Mouse (Mus musculus) 416B (cell line): ENCODE data around the gene Cryl1.

Experiments used
- DNase-seq: peaks from one replicate; pipeline ENCODE4 v3.0.0; 2011; ENCODE audit warnings: low read depth

Cryl1 gene

DNA sequence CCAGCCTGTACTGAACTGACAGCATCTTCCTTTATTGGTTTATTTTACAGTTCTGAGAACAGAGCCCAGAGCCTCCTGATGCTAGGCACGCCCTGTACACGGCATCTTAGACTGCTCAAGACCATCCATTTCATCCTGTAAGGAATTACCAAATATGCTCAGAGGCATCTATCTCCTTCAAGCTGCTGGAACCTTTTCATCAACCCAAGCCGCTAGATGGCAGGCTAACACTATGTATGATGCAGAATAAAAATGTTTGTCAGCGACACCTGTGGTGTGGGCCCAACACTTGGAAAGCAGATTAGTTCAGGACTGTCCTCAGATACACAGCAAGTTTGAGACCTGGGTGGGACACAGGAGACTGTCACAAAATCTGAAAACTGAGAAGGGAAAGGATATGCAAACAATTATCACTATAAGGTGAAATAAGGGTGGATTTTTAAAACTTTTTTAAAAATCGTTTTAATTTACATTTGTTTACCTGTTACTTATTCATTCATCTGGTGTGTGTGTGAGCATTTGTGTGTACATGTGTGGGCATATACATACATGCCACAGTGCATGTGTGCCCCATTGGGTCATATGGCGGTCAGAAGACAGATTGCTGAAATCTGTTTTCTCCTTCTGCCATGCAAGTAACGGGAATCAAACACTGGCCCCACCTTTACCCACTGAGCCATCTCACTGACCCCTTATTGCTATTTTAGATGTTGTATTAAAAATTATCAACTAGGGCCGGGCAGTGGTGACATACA lies 25.8 kb downstream of the Cryl1 start:
- peak; percentile 83 for DNase-seq

DNA sequence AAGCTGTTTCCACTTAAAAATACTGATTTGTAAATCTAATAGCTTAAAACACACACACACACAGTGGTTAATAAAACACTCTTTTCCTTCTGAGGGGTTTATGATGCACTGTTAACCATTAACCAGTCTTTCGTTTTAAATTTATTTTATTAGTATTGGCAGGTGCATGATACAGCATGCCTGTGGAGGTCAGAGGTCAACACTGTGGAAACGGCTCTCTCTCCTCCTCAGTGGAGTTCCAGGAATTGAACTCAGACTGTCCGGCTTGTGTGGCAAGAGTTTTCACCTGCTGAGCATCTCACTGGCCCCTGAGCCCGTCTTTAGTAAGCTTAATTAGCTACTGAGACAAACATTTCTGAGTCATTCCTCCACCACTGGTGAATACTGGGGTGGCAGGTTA lies 31.0 kb downstream of the Cryl1 start:
- DNase-seq, result no peak

DNA sequence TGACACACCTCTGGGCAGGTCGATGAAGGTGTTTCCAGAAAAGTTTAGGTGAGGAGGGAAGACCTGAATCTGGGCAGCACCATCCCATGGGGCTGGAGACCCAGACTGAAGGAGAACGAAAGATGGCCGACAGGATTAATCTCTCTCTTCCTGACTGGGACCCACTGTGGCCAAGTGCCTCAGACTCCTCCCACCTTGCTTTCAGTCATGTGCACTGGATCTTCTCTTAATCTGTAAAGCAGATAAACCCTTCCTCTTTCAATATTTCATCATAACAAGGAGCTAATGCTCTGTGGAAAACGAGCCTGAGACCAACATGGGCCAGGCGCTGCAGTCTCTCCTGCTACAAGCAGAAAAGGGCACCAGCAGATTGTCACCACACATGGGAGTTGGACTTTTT lies 31.6 kb downstream of the Cryl1 start:
- DNase-seq, result peak; percentile 43

DNA sequence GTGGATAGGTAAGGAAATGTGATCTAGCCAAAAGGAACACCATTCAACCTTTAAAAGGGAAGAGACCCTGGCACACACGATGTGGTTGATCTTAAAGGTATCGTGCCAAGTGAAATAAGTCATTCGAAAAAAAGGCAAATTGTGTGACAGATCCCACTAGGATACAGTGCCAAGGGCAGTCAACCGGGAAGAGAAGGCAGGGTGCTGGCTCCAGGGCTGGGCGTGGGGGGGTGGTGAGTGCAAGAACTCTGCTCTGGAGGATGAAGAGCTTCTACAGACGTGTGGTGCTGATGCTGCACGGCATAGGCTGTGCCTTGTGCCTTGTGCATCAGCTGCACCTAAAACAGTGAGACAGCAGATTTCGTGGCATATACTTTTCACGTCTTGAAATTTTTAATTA lies 33.0 kb downstream of the Cryl1 start:
- no peak for DNase-seq

DNA sequence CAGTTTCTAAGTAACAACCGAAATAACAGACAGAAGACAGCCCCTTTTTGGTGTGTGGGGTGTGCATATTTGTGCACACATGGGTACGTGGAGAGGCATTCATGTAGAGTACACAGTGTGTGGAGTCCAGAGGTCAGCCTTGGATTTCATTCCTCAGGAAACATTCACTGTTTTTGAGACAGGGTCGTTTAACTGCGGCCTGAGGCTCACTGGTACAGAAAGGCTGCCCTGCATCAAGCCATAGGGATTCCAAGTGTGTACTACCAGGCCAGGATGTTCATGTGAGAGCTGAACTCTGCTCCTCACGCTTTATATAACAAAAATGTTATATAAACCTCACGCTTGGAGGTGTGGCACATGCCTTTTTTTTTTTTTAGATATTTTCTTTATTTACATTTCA lies 34.5 kb downstream of the Cryl1 start:
- no peak for DNase-seq

DNA sequence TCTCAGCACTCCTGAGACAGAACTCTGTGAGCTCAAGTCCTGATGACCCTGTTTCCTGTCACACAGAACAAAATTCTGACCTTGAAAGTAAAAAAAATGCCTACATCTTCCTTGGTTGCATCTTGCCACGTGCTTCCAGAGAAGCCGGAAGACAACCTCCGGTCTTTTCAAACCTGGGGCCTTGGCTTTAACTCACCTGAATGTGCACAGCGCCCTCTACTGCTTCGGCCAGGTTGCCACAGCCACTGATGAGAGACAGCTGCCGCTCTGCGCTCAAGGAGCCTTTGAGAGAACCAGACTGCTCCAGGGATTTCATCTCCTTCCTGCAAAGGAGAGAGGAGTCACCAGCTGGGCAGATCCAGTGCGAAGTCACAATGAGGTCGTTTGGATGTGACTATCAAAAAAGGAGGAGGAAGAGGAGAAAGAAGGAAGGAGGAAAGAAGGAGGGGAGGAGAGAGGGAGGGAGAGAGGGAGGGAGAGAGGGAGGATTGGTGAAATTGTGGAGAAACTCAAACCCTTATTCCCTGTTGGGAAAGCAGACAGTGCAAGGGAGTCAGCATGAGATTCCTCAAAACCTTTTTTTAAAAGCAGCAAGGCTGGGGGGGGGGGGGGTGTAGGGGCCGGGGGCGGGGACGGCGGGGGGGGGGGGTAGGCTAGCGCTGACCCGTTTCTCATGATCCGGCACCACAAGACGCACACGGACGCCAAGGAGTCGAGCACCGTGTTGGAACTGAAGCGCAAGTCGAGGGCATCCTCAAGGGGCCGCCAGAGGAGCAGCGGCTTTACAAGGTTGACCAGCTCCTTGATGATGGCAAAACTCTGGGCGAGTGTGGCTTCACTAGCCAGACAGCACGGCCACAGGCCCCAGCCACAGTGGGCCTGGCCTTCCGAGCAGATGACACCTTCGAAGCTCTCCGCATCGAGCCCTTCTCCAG lies 35.3 kb downstream of the Cryl1 start:
- DNase-seq, result peak; percentile 70

DNA sequence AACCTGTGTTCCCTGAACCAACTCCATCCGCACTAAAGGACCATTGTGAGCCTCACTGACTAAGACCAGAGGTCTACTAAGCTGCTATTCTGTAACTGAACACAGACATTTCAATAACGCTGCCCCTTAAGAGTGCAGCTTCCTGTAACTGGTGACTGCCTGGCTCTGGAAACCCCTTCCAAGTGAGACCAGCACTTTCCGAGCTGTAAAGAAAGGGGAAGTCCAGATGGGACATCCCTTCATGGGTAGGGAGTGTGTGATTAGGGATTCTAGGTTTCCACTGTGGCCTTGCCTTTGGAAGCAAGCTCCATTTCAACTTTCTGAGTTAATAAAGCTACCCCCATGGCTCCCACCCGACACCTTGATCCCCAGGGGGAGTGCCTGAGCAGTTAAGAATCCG lies 41.3 kb downstream of the Cryl1 start:
- no peak for DNase-seq

DNA sequence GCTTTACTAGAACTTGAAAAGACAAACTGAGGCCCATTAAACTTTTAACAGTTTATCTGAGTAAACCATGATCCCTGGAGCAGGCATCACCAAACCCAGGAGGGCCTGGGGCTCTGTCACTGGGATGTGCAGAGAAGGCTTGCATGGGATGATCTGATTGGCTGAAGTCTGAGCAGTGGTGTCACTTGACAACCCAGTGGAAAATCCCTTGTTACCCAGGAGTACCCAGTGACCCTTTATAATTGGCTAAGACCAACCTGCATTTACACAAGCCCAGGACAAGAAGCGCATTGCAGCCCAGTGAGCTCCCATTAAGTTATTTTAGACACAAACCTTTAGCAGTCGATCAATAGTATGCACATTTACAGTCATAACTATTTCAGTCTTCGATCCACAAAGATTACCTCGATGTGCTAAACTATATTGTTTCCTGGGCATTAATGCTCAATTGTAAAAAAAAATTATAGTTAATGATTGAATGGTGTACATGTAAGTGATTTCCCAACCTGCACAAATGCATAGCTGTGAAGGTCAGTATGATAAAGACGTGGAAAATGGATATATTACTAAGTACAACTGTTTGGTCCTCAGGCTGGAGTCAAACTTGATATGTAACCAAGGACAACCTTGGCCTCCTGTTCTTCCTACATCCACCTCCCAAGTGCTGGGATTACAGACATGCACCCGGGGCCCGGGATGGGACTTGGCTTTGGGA lies 46.7 kb downstream of the Cryl1 start:
- DNase-seq, result no peak

DNA sequence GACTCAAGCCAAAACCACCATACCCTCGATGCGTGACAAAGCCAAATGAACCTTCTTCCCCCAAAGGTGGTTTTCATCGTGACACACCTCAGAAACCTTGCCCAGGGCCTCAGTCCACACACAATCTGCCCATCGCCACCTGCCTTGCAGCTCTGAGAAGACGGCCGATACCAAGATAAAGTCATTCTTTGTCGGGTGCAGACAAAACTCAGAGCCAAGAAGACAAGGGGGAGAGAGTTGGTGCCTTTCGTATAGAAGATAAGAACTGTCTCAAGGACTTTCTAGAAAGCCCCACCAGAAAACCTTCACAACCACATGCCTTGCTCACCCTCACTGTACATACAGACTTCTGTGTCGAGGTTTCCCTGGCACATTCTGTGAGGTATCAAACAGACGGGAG lies 48.4 kb downstream of the Cryl1 start:
- DNase-seq, result no peak

DNA sequence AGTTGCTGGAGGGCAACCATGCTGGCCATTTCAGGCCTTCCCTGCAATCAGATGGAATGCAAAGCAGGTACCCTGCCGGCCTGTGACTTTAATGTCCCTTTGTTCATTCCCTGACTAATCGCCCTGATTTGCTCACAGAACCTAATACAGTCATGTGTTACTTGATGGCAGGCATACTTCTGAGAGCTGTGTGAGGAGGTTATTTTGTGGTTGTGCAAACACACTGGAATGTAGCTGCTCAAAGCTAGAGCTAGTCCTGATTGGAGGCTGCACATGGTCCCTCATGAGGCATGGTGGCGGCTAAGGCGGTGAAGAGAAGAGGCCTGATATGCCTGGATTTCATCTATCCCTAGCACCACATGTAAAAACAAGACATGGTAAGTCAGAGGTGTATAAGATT lies 50.2 kb downstream of the Cryl1 start:
- no peak for DNase-seq

DNA sequence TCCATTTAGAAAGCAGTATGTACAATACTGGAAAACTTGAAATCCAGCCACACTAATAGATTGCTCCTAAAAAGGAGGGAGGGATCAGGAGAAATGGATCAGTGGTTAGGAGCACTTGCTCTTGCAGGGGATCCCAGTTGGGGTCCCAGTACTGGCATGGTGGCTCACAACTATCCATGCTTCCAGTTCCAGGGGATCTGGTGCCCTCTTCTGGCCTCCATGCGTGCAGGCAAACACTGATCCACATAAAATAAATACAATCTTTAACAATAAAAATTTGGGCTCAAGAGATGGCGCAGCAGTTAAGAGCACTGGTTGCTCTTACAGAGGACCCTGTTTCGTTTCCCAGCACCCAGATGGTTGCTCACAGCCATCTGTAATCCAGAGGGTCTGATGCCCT lies 52.2 kb downstream of the Cryl1 start:
- DNase-seq, result no peak

DNA sequence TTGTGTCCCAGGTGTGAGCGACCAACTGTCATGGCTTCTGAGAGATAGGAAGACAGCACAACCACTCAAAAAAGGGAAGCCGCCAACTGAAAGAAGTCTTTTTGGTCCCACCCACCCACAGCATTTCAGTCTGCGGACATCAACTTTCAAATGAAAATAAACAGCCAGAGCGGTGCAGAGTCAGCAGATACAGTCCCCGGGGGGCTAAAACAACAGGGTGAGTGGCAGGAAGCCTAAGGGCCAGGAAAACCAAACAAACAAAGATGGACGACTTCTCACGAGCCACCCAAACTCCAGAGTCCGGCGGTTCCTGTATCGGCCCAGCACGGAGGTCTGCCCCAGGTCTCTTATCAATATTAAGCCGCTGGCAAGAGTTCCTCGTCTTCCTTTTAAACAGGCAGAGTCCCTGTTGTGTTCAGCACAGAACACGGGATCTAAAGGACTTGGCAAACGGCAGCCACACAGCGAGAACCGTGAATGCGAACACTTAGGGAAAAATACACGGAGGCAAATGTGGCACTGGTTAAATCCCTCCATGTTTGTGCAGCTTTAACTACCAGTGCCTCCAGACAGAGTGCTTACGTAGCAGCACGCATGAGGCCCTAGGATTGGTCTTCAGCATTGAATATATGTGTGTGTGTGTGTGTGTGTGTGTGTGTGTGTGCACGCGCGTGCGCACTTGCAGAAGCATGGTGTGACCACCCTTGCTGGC lies 53.4 kb downstream of the Cryl1 start:
- DNase-seq, result no peak

DNA sequence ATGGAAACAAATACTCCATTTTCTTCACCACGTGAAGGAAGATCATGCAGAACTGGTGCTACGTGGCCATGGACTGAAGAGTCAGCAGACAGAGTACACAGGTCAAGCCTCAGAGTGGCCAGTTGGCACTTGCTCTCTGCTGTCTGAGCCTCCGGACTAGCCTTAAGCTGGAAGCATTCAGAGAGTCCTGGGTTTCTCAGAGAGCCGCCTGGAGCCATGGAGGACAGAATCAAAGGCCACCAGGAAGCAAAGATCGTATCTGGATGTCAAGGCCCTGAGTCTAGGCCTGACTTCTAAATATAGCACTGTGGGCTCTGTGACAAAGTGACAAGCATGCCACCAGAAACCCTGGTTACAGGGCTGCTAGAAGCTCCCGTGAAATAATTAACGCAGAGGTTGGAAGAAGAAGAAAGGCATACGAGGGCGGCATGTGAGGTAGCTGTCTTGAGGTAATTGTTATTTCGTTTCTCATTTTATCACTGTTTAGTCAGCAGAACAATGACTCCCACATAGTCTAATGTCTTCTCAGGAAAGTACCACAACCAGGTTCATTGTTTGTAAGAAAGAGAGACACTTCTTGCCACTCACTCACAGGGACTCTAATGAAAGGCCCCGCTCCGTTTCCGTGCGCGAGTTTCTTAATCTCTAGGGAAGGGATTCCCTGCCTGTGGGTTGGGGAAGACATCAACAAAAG lies 55.1 kb downstream of the Cryl1 start:
- no peak for DNase-seq

DNA sequence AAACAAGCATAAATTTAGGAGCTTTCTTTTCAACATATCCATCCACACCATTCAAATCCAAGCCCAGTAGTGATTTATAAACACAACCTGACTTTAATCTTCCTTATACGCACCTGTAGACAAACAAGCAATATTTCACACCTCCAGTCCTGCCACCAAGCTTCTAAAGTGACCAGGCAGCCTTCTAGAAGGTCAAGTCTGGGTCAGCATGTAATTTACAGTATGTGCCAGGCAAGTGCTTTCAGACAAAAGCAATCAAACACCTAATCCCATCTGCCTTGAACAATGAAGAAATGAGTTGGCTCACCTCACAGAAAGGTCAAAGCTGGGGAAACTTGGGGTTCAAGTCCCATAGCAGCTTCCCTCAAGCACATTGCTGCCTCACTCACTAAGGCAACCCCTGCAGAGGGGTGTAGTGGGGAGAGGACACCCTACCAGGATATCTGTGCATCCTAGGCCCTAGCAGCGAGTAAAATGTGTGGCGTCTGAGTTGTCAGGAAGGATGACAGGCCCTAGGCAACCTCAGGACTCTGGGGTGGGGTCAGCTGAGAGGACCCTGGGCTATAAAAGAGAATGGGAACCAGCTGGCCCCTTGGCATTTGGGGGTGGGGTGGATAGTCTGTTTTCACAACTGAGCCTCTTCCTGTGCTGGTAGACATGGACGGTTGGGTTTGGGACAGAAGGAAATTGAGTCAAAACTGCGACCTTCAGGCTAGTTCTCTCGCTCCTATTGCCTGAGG lies 55.8 kb downstream of the Cryl1 start:
- no peak for DNase-seq

DNA sequence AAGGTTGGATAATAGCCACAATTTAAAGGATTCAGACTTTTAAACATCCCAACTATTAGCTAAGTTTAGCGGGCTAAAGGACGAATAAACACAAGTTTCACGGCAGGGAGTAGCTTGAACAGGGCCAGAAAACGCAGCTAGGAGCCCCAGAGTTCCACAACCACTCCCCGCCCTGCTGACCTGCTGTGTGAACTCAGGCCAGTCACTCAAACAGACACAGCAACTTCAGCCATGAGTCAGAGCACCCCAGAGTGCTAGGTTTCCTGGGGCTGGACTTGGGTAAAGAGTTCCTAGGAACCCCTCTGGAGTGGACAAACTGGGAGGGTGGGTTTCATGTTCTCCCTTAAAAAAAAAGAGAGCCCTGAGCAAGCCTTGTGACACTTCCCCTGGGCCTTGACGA lies 59.7 kb downstream of the Cryl1 start:
- DNase-seq, result no peak

DNA sequence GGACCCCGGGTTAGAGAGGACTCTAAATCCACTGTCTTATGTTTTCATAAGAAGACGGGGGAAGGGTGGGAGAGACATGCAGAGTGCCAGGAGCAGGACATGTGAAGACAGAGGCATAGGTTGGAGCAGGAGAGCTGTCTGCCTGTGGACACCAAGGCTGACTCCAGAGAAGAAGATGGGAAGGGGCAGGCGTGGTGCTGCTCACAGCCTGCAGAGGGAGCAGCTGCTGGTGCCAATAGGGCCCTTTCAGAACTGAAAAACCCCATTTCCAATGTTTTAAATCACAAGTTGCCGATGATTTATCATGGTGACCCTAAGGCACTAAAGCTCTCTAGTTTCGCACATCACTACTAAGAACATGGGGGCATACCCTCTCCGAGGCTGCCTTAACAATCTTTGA lies 63.5 kb downstream of the Cryl1 start:
- no peak for DNase-seq

DNA sequence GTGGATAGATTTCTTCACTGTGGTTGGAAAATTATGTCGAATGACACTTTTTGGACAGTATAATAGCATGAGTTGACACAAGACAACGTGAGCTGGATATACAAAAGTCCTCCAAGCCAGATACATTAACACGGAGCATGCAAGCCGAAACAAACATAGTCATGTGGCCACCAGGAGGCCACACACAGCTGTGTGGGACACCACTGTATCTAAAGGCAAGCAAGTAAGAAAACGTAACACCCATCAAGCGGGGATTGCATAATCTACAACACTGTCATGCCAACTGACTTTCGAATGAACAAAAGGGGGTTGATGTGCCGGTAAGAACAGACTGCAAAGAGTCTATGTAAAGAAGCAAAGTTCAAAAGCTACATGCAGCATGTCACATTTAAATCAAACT lies 65.8 kb downstream of the Cryl1 start:
- peak; percentile 32 for DNase-seq

DNA sequence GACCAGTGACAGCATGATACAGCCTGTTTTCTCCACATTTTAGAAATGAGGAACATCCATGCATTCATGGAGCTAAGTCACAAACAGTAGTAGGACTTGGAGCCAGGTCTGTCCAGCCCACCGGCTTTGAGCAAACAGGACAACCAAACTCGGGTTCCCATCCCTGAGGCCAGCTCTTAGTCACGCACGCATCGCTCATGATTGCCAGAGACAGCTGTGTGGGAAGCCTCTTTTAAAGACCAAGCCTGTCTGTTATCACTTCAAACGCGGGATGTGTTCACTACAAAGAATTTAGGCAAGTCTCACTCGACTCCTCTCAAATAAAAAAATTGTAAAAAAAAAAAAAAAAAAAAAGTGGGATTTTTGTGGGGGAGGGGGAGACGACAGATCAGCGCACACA lies 67.2 kb downstream of the Cryl1 start:
- no peak for DNase-seq

DNA sequence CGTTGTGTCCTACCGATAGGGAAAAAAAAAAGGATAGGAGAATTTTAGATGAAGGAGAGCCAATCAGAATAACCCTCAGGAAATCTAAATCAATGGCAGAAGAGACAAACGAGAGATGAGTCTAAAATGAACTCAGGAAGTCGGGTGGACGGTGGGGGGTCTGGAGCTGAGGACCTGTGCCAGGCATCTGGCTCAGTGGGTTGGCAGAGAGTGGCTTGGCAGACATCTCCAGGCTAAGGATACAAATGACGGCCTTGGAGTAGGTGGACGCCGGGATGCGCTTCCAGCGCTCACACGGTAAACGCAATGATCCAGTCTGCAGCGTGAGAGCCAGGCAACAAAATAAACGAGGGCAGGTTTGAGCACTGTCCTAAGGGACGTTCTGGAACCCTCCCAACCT lies 68.7 kb downstream of the Cryl1 start:
- DNase-seq, result no peak

DNA sequence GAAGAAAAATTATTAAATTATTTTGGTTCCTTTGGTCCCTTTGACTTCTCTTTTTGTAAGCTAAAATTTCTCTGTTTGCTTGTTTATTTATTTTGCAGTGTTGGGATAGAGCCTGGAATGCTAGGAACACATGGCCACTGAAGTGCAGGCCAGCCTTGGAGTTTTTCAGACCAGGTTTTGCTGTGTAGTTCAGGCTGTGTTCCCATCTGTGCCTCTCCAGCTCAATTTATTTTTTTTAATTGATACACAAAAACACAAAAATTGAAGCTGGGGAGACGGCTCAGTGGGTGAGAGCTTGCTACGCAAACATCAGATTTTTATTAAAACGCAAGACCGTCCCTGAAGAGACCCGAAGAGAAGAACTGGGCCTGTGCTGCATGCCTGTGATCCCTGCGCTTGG lies 71.6 kb downstream of the Cryl1 start:
- DNase-seq, result no peak

DNA sequence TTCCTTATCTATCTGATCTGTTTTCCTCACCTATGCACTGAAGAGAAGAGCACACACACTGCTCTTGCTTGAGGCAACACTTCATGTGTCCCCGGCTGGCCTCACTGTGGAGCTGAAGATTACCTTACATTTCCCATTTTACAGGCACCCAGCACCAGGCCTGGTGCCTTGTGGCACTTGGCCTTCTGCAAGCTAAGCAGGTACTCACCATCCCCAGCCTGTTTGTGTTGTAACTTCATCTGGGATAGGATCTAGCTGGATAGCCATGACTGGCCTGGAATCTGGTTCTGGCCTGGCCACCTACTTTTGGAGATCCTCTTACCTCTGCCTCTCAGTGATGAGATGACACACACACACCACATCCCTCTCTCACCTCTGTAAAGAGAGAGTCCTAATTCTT lies 79.5 kb downstream of the Cryl1 start:
- no peak for DNase-seq
